Mouse (Mus musculus) thymus, adult 2 months (tissue): Measurements from ENCODE around the gene Mmp23.

ENCODE experiments used
- CTCF ChIP-seq: fragments of 200-500 bp; IDR thresholded peaks from 2 replicates; pipeline ENCODE4 v1.5.1; 2012; ENCODE audit warnings: mild to moderate bottlenecking, control low read depth, low read length, moderate library complexity, borderline replicate concordance; ENCODE audit not compliant: control insufficient read depth, poor library complexity, insufficient read depth; ENCODE audit errors: extremely low read depth
- POLR2A ChIP-seq: fragments of 200-500 bp; IDR thresholded peaks from 2 replicates; pipeline ENCODE4 v1.6.1; 2012; ENCODE audit warnings: mild to moderate bottlenecking, low read length, control low read depth, moderate library complexity; ENCODE audit not compliant: control insufficient read depth, poor library complexity, insufficient read depth; ENCODE audit errors: extremely low read depth

DNA sequence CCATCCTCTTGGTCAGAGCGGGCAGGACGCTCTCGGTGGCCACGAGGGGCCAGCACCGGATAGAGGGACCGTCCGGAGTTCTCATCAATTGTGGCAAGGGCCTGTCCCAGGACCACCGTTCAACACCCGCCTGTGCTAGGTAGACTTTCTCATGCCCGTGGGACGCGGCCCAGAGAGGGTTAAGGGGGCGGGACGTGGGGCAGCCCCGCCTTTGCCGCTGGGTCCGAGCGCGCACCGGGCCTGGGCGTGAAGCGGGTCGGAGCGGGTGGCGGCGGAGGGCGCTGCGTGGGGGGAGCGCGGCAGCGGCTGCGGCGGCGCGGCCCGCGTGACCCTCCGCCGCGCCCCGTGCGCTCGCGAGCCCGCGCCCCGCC, 40.9 kb upstream of the Mmp23 start, which contains the start of gene Fndc10:
- TF ChIP-seq CTCF (no peak), POLR2A (no peak)
